Mouse (Mus musculus) Patski (cell line): Measurements from ENCODE around the gene Als2cl. TPM values are rescaled to one million over a fixed set of nuclear protein-coding genes. Genes with fewer than 3 reads are reported as not detected.

Experiments used
- ATAC-seq: fragments of 100-300 bp; one replicate; pipeline ENCODE4 v1.8.0; 2021
- CTCF ChIA-PET: fragments of 350-600 bp; sonication (Branson Sonifier 250); formaldehyde crosslinking; loops from one replicate; lab custom pipeline; 2022; ENCODE audit warnings: inconsistent platforms; lab: Charles Lee
- POLR2A ChIA-PET: fragments of 350-600 bp; sonication (Branson Sonifier 250); formaldehyde crosslinking; loops from one replicate; lab custom pipeline; 2022; ENCODE audit warnings: antibody characterized with exemption, inconsistent platforms; lab: Charles Lee
- DNase-seq: peaks from one replicate; pipeline ENCODE4 v3.0.0-alpha.2; 2011; ENCODE audit warnings: low read depth, low spot score
- H3K27me3 ChIP-seq: fragments of 371-371 bp; one replicate; pipeline ENCODE4 v1.5.1; 2021
- CTCF ChIP-seq: fragments of 100-300 bp; IDR thresholded peaks from one replicate; pipeline ENCODE4 v1.5.1; 2021
- in situ Hi-C: fragments of 300-500 bp; cut with MboI; formaldehyde crosslinking; loops from 3 replicates; pipeline ENCODE4 v1.11.1; 2018; ENCODE audit warnings: low pct_unique_long_range_greater_than_20kb, mixed read lengths
- polyA plus RNA-seq: library from polyadenylated mRNA; unstranded; gene quantifications from one replicate; pipeline ENCODE4 v1.2.3, GENCODE M21; 2021

Gene Als2cl
- polyA plus RNA-seq, 1 experiment from 2014 or later = 69.4 TPM

DNA sequence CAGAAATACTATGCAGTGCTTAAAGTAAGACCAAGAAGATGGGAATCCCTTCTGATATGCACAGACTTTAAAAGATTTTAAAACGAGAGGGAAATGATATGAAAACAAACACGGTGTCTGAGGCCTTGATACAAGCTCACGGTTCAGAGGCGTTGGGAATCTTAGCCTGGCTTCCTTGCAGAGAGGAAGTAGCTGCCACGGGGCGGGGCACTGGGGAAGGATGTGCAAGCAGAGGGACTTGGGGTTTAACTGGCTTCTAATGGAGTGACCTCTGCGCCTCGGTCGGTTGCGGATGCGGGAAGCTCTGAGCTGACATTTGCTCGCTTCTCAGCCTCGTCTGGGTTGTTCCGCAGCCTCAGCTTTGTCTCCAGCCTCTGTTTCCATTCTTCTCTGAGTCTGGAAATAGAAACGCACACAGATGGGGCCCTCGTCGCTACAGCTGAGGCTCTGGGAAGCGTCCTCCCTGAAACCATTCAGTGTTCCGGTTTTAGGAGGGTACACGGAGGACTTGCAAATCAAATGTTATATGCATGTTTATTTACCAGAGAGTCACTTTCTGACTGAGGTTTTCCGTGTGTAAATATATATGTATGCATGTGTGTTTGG lies 35.1 kb downstream of the Als2cl start:
- in situ Hi-C loops = loop anchor here (5.0 kb wide), 1 partner anchor 143 kb away; the partner anchor contains the start of gene Ccrl2
- no peak for ATAC-seq
- ChIA-PET CTCF (no interaction called here), POLR2A (no interaction called here)
- no peak for DNase-seq
- no peak for TF ChIP-seq CTCF
- peaks cover 4% of the 10 kb centered on the region for H3K27me3 ChIP-seq

DNA sequence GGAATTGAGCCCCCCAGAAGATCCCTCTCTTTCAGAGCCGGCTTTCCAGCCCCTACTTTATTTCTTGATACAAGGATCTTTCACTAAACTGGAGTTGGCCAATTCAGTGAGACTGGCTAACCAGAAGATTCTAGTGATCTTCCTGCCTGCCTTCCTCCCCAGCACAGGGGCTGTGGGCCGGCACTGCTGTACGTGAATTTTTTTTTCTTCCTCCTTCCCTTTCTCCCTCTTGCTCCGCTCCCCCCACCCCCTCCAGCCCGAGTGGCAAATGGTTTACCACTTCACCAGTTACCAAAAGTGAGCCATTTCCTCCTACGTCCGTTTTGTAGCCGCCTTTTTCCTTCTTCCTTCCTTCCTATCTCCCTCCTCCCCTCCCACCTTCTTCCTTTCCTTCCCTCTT lies 35.8 kb downstream of the Als2cl start:
- CTCF ChIA-PET = no interaction called here
- no peak for TF ChIP-seq CTCF
- in situ Hi-C loops = loop anchor here (5.0 kb wide), 1 partner anchor 142 kb away; the partner anchor contains the start of gene Ccrl2
- ATAC-seq = no peak
- peaks cover 4% of the 10 kb centered on the region for H3K27me3 ChIP-seq
- POLR2A ChIA-PET = no interaction called here
- no peak for DNase-seq

DNA sequence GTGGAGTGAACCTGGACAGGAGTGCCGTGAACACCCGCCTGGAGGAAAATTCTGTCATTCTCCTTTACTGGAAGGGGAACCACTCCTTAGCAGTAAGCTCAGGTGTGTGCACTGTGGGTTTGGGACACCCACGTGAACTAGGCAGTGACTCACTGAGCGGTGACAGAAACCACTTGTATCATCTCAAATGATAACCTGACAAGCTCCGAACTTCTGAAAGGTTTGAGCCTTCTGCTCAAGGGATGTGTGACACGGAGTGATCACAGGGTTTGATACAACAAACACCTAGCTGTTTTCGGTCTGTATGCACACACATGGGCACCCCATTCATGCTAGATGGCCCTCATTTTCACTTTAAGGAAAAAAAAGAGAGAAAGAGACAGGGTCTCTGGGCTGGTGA lies 37.1 kb downstream of the Als2cl start, which contains the start of gene Fam240a:
Gene Fam240a (minus strand): TSS at position 76 of the 400 bp plus-strand sequence.
- POLR2A ChIA-PET = no interaction called here
- in situ Hi-C loops = loop anchor here (5.0 kb wide), 1 partner anchor 141 kb away; the partner anchor contains the start of gene Ccrl2
- no peak for TF ChIP-seq CTCF

DNA sequence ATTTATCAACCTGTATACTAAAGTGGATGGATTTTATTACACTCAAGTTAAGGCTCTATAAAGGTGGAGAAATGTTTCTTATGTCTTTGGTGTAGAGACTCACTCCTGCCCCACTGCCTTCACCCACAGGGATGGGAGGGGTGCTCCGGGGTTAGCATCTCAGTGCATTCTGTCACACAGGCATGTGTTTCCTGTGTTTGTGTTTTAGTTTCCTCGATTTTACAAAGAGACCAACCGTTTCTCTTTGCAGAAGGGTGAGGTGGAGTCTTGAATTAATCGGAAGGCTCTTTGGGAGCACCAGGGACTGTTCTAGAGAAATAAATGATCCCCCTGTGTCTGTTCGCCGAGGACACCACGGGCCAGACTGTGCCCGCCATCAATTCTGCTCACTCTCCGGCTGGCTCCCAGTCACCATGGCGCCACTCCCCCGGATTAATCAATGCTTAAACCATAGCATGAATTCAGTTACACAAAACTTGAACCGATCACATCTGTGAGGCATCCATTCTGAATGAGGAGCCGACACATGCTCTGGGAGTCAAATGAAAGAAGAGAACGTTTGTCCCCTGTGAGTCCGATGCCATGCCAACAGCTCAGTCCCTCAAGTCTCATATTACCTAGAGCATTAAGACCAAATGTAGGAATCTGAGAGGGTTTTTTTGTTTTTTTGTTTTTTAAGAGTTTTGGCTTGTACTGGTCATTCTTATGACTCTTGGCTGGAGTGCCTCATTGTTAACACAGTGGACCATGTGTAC lies 41.2 kb downstream of the Als2cl start:
- in situ Hi-C loops = no loop called here
- DNase-seq (no peak), ATAC-seq (no peak)
- peaks cover 8% of the 10 kb centered on the region for H3K27me3 ChIP-seq
- no peak for TF ChIP-seq CTCF
- CTCF ChIA-PET = no interaction called here
- POLR2A ChIA-PET = interaction anchor here (0.6 kb wide), 1 partner anchor 218 kb away, joined by 7 read pairs; no protein-coding TSS in a partner anchor

More for the DNA sequence above, 37.1 kb downstream of the Als2cl start, which contains the start of gene Fam240a:
- CTCF ChIA-PET = no interaction called here
- ATAC-seq = no peak
- peaks cover 4% of the 10 kb centered on the region for H3K27me3 ChIP-seq
- no peak for DNase-seq

DNA sequence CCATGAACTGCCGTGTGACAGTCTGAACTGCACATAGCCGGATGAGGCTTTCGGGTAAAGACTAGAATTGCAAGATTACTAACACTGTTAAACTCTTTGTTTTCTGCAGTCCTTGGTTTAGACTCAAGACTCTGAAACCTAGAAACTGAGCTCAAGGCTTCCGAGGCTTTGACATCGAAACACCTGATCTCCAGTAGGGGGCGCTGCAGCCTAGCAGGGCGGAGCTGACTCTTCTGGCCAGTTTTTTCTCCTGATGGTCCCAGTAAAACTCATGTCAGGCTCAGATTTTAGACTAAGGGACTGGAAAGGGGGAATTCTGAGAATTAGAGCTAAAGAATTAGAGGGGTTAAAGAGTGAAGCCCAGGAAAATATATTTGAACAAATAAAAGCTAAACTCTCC lies 43.1 kb downstream of the Als2cl start:
- CTCF ChIA-PET = interaction anchor here (0.7 to 2.4 kb wide), 31 partner anchors 8 to 159 kb away, joined by 3 to 38 read pairs (median 5); partner anchors contain the start of gene Lrrc2
- DNase-seq = peak; percentile 7
- no peak for ATAC-seq
- POLR2A ChIA-PET = no interaction called here
- H3K27me3 ChIP-seq = peaks cover 8% of the 10 kb centered on the region
- TF ChIP-seq CTCF = peak; percentile 96
- in situ Hi-C loops = no loop called here

DNA sequence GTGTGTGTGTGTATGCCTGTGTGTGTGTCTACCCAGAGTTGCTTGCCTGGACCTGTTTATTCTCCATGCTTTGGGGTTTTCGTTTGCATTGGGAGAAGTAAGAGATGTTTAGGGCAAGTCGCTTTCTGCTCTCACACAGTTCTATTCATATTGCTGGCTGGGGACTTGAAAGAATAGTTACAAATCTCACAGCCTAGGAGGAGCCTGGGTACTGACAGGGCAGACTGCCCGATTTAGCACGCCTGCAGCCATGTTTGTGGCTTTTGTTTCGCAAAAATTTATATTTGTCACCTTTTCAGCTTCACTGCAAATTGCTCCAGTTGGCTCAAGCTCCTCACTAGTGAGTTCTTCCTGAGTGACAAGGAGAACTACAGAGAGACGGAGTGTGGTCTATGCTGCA lies 51.9 kb downstream of the Als2cl start:
- no peak for ATAC-seq
- no peak for DNase-seq
- POLR2A ChIA-PET = no interaction called here
- no peaks in the 10 kb centered on the region for H3K27me3 ChIP-seq
- TF ChIP-seq CTCF = no peak
- in situ Hi-C loops = no loop called here
- CTCF ChIA-PET = interaction anchor here (0.7 to 2.2 kb wide), 4 partner anchors 9 to 14 kb away, joined by 3 to 6 read pairs (median 6); partner anchors contain the start of gene Tdgf1

DNA sequence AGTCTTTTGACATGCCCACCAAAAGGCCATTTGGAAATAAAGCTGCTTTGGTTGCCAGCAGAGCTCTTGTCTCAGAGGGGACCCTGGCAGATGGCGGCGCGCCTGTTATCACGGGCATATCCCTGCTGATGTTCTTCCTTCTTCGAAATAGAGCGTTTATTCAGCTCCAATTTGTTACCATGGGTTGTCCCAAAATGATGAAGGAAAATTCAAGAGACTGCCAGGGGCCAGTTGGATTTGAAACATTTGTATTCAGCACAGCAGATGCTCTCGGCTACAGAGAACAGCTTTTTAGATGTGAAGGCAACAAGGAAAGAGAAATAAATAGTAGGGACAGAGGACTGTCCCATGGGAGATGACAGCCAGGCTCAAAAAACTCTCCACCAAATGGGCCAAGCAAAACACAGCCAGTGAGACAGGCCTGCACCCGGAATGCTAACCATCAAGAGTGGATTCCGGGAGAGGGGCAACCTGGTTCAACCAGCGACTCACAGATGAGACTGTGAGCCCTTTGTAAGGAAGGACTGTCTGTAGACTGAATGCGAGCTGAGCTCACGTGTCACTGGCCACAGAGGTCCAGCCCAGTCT lies 54.3 kb downstream of the Als2cl start:
- no peak for TF ChIP-seq CTCF
- DNase-seq (no peak), ATAC-seq (no peak)
- ChIA-PET CTCF (interaction anchor here (1.0 to 2.2 kb wide), 3 partner anchors 10 to 11 kb away, joined by 4 to 9 read pairs (median 6); partner anchors contain the start of gene Tdgf1), POLR2A (interaction anchor here (0.7 kb wide), 1 partner anchor 8 kb away, joined by 4 read pairs; no protein-coding TSS in a partner anchor)
- in situ Hi-C loops = no loop called here
- H3K27me3 ChIP-seq = no peaks in the 10 kb centered on the region

DNA sequence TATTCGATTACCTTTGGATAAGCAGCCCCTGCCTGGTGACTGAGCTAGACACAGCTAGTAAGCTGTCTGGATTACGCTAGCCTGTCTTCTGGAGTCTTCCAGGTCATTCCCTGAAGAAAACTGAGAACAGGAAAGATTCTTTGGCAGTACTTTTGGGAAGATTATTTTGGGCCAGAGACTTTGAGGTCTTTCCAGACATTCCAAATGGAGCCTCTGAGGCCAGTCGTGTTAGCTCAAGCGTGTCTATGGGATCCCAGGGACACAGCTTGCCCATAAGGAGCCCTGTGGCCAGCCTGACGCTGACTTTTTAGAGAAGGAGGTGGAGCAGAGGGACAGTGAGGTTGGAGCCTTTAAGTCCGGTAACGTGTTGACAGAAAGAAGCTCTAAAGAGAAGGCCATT lies 56.3 kb downstream of the Als2cl start:
- DNase-seq (no peak), ATAC-seq (no peak)
- no peaks in the 10 kb centered on the region for H3K27me3 ChIP-seq
- TF ChIP-seq CTCF = no peak
- in situ Hi-C loops = no loop called here
- POLR2A ChIA-PET = no interaction called here
- CTCF ChIA-PET = interaction anchor here (1.3 to 1.7 kb wide), 2 partner anchors 13 to 46 kb away, joined by 3 to 6 read pairs; no protein-coding TSS in a partner anchor

DNA sequence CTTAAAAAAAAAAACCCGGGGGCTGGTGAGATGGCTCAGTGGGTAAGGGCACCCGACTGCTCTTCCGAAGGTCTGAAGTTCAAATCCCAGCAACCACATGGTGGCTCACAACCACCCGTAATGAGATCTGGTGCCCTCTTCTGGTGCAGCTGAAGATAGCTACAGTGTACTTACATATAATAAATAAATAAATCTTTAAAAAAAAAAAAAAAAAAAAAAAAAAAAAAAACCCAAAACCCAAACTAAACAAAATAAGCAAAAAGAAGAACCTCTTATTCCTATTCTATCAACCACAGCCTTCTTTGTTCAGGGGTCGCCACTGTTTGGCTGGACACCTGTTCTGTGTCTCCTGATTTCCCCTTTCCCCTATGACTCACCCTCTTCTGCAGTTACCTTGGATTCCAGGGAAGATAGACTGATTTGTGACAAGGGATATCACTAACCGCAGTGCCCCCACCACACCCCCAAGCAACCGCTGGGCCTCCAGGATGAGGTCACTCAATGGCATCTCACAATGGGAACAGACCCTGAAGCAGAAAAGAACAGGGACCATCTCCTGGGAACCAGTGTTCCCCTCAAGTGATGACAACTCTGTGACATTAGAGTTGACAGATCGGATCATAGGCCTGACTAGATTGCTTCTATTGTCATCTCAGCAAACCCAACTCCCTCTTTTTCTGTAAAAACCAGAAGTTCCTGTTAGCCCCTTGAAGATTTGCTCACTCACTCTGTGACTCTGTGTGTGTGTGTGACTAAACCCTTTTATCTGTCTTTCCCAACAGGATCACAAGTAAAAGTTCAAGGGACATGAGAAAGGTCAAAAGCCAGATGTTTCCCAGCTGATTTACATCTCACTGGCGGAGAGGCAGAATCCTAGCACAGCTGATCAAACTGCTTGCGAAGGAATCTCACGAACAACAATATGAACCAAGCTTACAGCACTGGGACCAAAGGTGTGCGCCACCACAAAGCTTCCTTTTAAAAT lies 58.1 kb downstream of the Als2cl start:
- in situ Hi-C loops = no loop called here
- CTCF ChIA-PET = interaction anchor here (2.9 kb wide), 1 partner anchor 15 kb away, joined by 15 read pairs; no protein-coding TSS in a partner anchor
- no peak for DNase-seq
- POLR2A ChIA-PET = no interaction called here
- no peak for ATAC-seq
- H3K27me3 ChIP-seq = no peaks in the 10 kb centered on the region
- TF ChIP-seq CTCF = no peak
